Mouse (Mus musculus) ES-E14 (cell line): Measurements from ENCODE around the gene Mypn. TPM values are rescaled to one million over a fixed set of nuclear protein-coding genes. Genes with fewer than 3 reads are reported as not detected.
A peak's percentile ranks its signal among the peaks of the same experiment; 100 is the strongest.

ENCODE experiments used
- DNase-seq: peaks from one replicate; pipeline ENCODE4 v3.0.0-alpha.2; 2013; ENCODE audit warnings: low read depth, low spot score
- H3K27ac ChIP-seq: 2 replicates; pipeline ENCODE4 v1.5.1; 2012; ENCODE audit warnings: low read depth, mild to moderate bottlenecking, low read length, moderate library complexity, mixed read lengths; ENCODE audit not compliant: poor library complexity, insufficient read depth, severe bottlenecking
- H3K36me3 ChIP-seq: 2 replicates; pipeline ENCODE4 v1.6.1; 2012; ENCODE audit warnings: mild to moderate bottlenecking, low read length, moderate library complexity, mixed read lengths; ENCODE audit not compliant: control insufficient read depth, poor library complexity, insufficient read depth, severe bottlenecking
- H3K4me1 ChIP-seq, 2 experiments: fragments of 150-350 bp in 1 of 2; sonication (generic) in 1 of 2; 2 replicates each; pipeline ENCODE4 v1.6.1; 2012; ENCODE audit warnings: low read length in 2 of 2, mild to moderate bottlenecking in 1 of 2, mixed read lengths in 1 of 2; ENCODE audit not compliant: control insufficient read depth in 2 of 2, insufficient read depth in 2 of 2, poor library complexity in 1 of 2
- H3K4me3 ChIP-seq, 2 experiments: fragments of 150-350 bp in 1 of 2; sonication (generic) in 1 of 2; 2 replicates each; pipeline ENCODE4 v1.5.1; 2012; ENCODE audit warnings: low read length in 2 of 2, low read depth in 1 of 2, mild to moderate bottlenecking in 1 of 2, mixed read lengths in 1 of 2; ENCODE audit not compliant: insufficient read depth in 1 of 2, poor library complexity in 1 of 2, severe bottlenecking in 1 of 2
- H3K9ac ChIP-seq: 2 replicates; pipeline ENCODE4 v1.6.1; 2012; ENCODE audit warnings: low read depth, mild to moderate bottlenecking, low read length, mixed read lengths; ENCODE audit not compliant: poor library complexity, insufficient read depth, severe bottlenecking
- H3K9me3 ChIP-seq: fragments of 150-350 bp; sonication (generic); 2 replicates; pipeline ENCODE4 v1.6.1; 2012; ENCODE audit warnings: low read depth, mild to moderate bottlenecking, low read length; ENCODE audit not compliant: control insufficient read depth, insufficient read depth
- CHD2 ChIP-seq: IDR thresholded peaks from 2 replicates; pipeline ENCODE4 v1.6.1; 2014; ENCODE audit warnings: mild to moderate bottlenecking, low read depth, low read length, inconsistent platforms
- HCFC1 ChIP-seq: IDR thresholded peaks from 2 replicates; pipeline ENCODE4 v1.6.1; 2012; ENCODE audit warnings: low read length, inconsistent platforms, borderline replicate concordance; ENCODE audit not compliant: insufficient read depth
- MAFK ChIP-seq: IDR thresholded peaks from 2 replicates; pipeline ENCODE4 v1.6.1; 2014; ENCODE audit warnings: mild to moderate bottlenecking, low read depth, low read length, inconsistent platforms; ENCODE audit not compliant: insufficient read depth
- ZC3H11A ChIP-seq: IDR thresholded peaks from 2 replicates; pipeline ENCODE4 v1.6.1; 2012; ENCODE audit warnings: low read depth, mild to moderate bottlenecking, inconsistent platforms, low read length, borderline replicate concordance
- ZNF384 ChIP-seq: IDR thresholded peaks from 2 replicates; pipeline ENCODE4 v1.6.1; 2012; ENCODE audit warnings: low read depth, low read length, inconsistent platforms
- in situ Hi-C, 2 experiments: fragments of 600-800 bp; cut with MboI; formaldehyde crosslinking; loops; one replicate each; pipeline ENCODE4 v1.15.1; 2025; ENCODE audit warnings: low sequenced_read_pairs in 2 of 2, inconsistent platforms in 1 of 2; ENCODE audit not compliant: unreplicated experiment in 2 of 2
- total RNA-seq: library from RNA; depleted of rRNA; stranded (reverse); fragments of 300-350 nt; gene quantifications from 2 replicates; pipeline ENCODE4 v1.2.3, GENCODE M21; 2012

The Mypn gene
- total RNA-seq, 1 experiment: 1.1 TPM

- Histone ChIP-seq H3K27ac (no peak overlapping the region), H3K4me3 (no peak overlapping the region), H3K4me1 (peaks cover 0 to 4% of the 10 kb centered on the region in 2 experiments; a peak in 1 of 4 replicates), H3K36me3 (no peaks in the 10 kb centered on the region; the same call in 1 of the 2 replicates), H3K9me3 (no peaks in the 10 kb centered on the region), H3K9ac (no peak overlapping the region)
- no peak for TF ChIP-seq ZC3H11A
- in situ Hi-C loops: no loop called here
- DNase-seq: no peak
Observed at GRCm38 (mm10) chr10:63240868-63241271, 37.1 kb upstream of the Mypn start.

GRCm38 (mm10) chr10:63239848-63240247 lies 36.1 kb upstream of the Mypn start:
- Histone ChIP-seq H3K4me3 (no peak overlapping the region), H3K4me1 (peaks cover 0 to 4% of the 10 kb centered on the region in 2 experiments; a peak in 1 of 4 replicates), H3K9me3 (no peaks in the 10 kb centered on the region), H3K9ac (no peak overlapping the region), H3K36me3 (no peaks in the 10 kb centered on the region), H3K27ac (no peak overlapping the region)
- in situ Hi-C loops: no loop called here
- no peak for TF ChIP-seq HCFC1
- no peak for TF ChIP-seq CHD2
- TF ChIP-seq ZNF384: no peak
- TF ChIP-seq MAFK: no peak
- TF ChIP-seq ZC3H11A: no peak
- DNase-seq: no peak

GRCm38 (mm10) chr10:63238090-63238489 lies 34.3 kb upstream of the Mypn start:
- Histone ChIP-seq H3K9me3 (no peaks in the 10 kb centered on the region), H3K4me1 (peaks cover 0 to 4% of the 10 kb centered on the region in 2 experiments; a peak in 1 of 4 replicates), H3K4me3 (no peak overlapping the region), H3K36me3 (no peaks in the 10 kb centered on the region), H3K27ac (no peak overlapping the region), H3K9ac (no peak overlapping the region; the same call in 1 of the 2 replicates)
- TF ChIP-seq CHD2: no peak
- TF ChIP-seq ZNF384: no peak
- TF ChIP-seq ZC3H11A: no peak
- DNase-seq: no peak
- in situ Hi-C loops: no loop called here

DNA sequence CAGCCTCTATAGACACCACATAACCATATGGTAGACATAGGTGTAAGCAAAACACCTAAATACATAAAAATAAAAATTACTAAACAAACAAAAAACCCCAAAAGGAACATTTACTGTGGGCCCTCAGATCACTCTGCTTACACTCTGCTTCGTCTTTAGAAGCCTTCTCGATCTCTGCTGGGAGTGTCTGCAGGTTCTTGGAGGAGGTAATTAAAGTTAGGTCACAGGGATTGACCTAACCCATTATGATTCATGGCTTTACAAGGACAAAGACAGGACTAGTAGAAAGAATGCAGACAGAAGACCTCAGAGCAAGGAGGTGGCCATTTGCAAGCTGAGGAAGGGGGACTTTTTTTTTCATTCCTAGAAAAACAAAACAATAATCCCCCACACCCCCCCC lies 33.5 kb upstream of the Mypn start:
- in situ Hi-C loops: no loop called here
- Histone ChIP-seq H3K4me3 (peak overlapping the region in 1 of 2 experiments; percentile 4; a peak in 1 of 4 replicates), H3K9ac (no peak overlapping the region), H3K9me3 (no peaks in the 10 kb centered on the region), H3K27ac (no peak overlapping the region), H3K4me1 (peaks cover 0 to 4% of the 10 kb centered on the region in 2 experiments; a peak in 1 of 4 replicates), H3K36me3 (no peaks in the 10 kb centered on the region)
- no peak for DNase-seq
- TF ChIP-seq ZC3H11A (no peak), ZNF384 (0 out of 2 replicates have a peak, but pooled peaks have one; percentile 0), HCFC1 (no peak), CHD2 (no peak; the same call in 1 of the 2 replicates), MAFK (no peak)

DNA sequence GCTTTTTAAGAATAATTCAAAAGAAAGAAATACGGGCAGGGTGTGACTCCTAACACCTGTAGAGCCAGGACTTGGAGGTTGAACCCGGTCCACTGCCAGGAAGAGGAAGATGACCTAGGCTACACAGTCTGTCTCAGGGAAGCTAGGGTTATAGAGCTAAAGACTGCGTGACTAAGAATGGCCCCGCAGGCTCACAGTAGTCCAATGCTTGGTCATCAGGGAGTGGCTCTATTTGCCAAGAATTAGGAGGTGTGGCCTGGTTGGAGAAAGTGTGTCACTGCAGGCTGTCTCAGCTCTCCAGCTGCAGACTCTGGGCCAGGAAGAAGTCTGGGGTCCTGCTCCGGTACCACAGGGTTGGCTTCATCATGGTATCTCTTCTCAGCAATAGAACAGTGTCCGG lies 32.9 kb upstream of the Mypn start:
- no peak for DNase-seq
- no peaks in the 10 kb centered on the region for H3K9me3 ChIP-seq
- H3K4me3 ChIP-seq: peak overlapping the region in 1 of 2 experiments; percentile 4; a peak in 1 of 4 replicates
- no peaks in the 10 kb centered on the region for H3K36me3 ChIP-seq
- in situ Hi-C loops: no loop called here
- peaks cover 0 to 4% of the 10 kb centered on the region in 2 experiments; a peak in 1 of 4 replicates for H3K4me1 ChIP-seq
- TF ChIP-seq ZNF384: peak; percentile 40; the same call in 1 of the 2 replicates
- TF ChIP-seq CHD2: no peak
- H3K9ac ChIP-seq: no peak overlapping the region
- H3K27ac ChIP-seq: no peak overlapping the region
